Mouse (Mus musculus) testis, postnatal 10 days (tissue): ENCODE data around the gene Fbxo9.
"Not testable (repeated sequence)": the region's sequence is repeated elsewhere in the genome, so short reads cannot be mapped to it uniquely, and the experiment has no call there.

Source experiments
- DNase-seq: peaks from one replicate; pipeline ENCODE4 v3.0.0; 2021; ENCODE audit warnings: low spot score

The Fbxo9 gene

GRCm38 (mm10) chr9:78107912-78108795, 711 bp downstream of the Fbxo9 start:
- DNase-seq = peak; percentile 85

- DNase-seq = no peak
Measured at GRCm38 (mm10) chr9:78107582-78107911, 1.3 kb downstream of the Fbxo9 start.

GRCm38 (mm10) chr9:78106821-78107220, 2.0 kb downstream of the Fbxo9 start:
- DNase-seq = no peak

GRCm38 (mm10) chr9:78105501-78105932, 3.3 kb downstream of the Fbxo9 start:
- no peak for DNase-seq

- DNase-seq = no peak
Measured at GRCm38 (mm10) chr9:78104973-78105372, 3.9 kb downstream of the Fbxo9 start.

GRCm38 (mm10) chr9:78103965-78104560, 4.8 kb downstream of the Fbxo9 start:
- no peak for DNase-seq

GRCm38 (mm10) chr9:78101431-78101830, 7.4 kb downstream of the Fbxo9 start:
- no peak for DNase-seq

GRCm38 (mm10) chr9:78100956-78101355, 7.9 kb downstream of the Fbxo9 start:
- no peak for DNase-seq

- DNase-seq = no peak
Measured at GRCm38 (mm10) chr9:78096376-78096775, 12.5 kb downstream of the Fbxo9 start.

GRCm38 (mm10) chr9:78095686-78096085, 13.2 kb downstream of the Fbxo9 start:
- no peak for DNase-seq

GRCm38 (mm10) chr9:78090596-78090995, 18.3 kb downstream of the Fbxo9 start:
- no peak for DNase-seq

GRCm38 (mm10) chr9:78089906-78090305, 19.0 kb downstream of the Fbxo9 start:
- DNase-seq = no peak

GRCm38 (mm10) chr9:78088971-78089370, 19.9 kb downstream of the Fbxo9 start:
- DNase-seq = no peak

- no peak for DNase-seq
Measured at GRCm38 (mm10) chr9:78088521-78088920, 20.3 kb downstream of the Fbxo9 start.

GRCm38 (mm10) chr9:78087751-78088150, 21.1 kb downstream of the Fbxo9 start:
- DNase-seq = no peak

- DNase-seq = no peak
Measured at GRCm38 (mm10) chr9:78085722-78086287, 23.1 kb downstream of the Fbxo9 start.

- no peak for DNase-seq
Measured at GRCm38 (mm10) chr9:78084341-78084740, 24.5 kb downstream of the Fbxo9 start.

- no peak for DNase-seq
Measured at GRCm38 (mm10) chr9:78081835-78082234, 27.0 kb downstream of the Fbxo9 start.

- no peak for DNase-seq
Measured at GRCm38 (mm10) chr9:78078240-78078639, 30.6 kb downstream of the Fbxo9 start.

GRCm38 (mm10) chr9:78075256-78075655, 33.6 kb downstream of the Fbxo9 start:
- no peak for DNase-seq

- DNase-seq = no peak
Measured at GRCm38 (mm10) chr9:78073713-78074340, 35.0 kb downstream of the Fbxo9 start.

GRCm38 (mm10) chr9:78073291-78073690, 35.6 kb downstream of the Fbxo9 start:
- not testable (repeated sequence) for DNase-seq

GRCm38 (mm10) chr9:78071626-78072025, 37.2 kb downstream of the Fbxo9 start:
- no peak for DNase-seq
